Mouse (Mus musculus) gastrocnemius, postnatal 25 days (tissue): Measurements from ENCODE around the gene Lbx2. TPM values are rescaled to one million over a fixed set of nuclear protein-coding genes. Genes with fewer than 3 reads are reported as not detected.
A peak's percentile ranks its signal among the peaks of the same experiment; 100 is the strongest.

ENCODE experiments used
- DNase-seq: peaks from one replicate; pipeline ENCODE4 v3.0.0; 2022
- long read RNA-seq, 2 experiments: library from polyadenylated mRNA; stranded (forward); transcript quantifications; one replicate each; pipeline ENCODE4 v2.0.0; 2021
- total RNA-seq, 2 experiments: library from RNA; stranded (reverse); gene quantifications; 1 replicate in 1 of 2; 2 replicates in 1 of 2; pipeline ENCODE4 v1.2.3; 2021

Gene Lbx2
- total RNA-seq: not detected
- long read RNA-seq, experiment 1, partial matches to known transcripts: 0 of 1 reads
- long read RNA-seq, experiment 1, other reads (novel, unspliced or antisense): 0 of 1 reads
- long read RNA-seq, experiment 2: 0 reads

DNA sequence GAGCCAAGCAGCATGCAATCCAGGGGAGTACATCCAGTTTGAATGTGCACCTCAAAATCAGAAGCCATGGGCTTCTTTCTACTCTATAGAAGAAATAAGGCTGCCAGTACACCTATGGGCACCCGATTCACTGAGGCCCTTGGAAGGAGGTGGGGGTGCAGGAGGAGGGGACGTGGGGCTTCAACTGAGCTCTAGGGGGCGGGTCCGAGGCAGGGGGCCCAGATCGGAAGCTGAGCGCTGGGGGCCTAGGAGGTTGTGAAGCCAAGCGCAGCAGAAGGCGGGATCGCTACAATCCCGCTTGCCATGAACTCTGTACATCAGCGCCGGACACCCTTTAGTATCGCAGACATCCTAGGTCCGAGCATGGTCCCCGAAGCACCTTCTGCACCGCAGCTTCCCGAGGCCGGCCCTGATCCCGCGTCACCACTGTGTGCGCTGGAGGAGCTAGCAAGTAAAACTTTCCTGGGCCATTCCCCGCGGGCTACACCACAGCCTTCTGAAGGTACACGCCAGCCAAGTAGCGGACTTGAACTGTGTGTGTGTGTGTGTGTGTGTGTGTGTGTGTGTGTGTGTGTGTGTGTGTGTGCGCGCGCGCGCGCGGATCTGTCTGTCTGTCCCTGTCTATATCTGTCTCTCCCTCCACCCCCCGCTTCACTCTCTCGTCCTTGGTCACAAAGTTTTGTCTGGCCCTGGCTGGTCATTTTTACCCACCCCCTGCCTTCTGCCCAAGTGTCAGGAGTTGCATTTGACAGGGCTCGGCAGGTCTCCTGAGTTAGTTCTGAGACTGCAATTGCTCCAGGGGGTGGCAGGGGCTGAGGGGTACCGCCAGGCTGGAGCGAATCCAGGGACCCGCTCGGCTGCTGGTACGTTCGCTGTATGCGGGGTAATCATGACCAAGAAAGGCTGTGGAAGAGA is at the start of gene Lbx2:
Gene Lbx2, plus strand, starts transcription at position 247 of the 915 bp plus-strand sequence.
- no peak for DNase-seq

DNA sequence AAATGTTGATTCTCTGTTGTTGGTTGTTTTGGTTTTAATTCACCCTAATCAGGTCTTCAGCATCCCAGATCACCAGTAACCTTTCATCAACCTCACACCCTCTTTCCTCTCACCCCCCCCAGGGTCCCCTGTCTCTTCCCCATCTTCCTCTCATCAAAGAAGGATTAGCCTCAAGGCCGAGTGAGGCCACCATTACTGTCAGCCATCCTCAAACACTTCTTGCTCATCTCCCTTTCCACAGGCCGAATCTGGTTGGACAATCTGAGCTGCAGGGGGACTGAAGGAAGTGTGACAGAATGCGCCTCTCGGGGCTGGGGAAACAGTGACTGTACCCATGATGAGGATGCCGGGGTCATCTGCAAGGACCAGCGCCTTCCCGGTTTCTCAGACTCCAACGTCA is 49.0 kb upstream of the Lbx2 start:
- DNase-seq: no peak

DNA sequence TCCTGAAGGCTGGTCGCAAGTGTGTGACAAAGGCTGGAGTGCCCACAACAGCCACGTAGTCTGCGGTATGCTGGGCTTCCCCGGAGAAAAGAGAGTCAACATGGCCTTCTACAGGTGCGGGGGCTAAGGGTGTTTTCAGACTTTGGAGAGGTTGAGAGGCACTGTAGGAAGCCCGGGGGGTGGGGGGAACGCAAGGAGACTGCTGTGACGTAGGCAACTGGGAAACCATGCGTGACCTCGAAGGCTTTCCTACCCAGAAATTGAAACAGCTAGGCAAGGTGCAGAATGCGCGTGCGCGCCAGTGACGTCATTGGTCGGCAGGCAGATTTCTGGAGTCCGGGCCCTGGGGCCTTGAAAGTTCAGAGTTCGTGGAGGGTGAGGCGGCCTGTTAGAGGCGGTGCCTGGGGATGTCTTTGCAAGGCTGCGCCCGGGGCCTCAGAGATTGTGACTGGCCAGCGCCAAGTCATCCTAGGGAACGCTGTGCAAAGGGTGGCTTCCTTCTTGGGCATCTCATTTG is 47.6 kb upstream of the Lbx2 start:
- peak; percentile 87 for DNase-seq

DNA sequence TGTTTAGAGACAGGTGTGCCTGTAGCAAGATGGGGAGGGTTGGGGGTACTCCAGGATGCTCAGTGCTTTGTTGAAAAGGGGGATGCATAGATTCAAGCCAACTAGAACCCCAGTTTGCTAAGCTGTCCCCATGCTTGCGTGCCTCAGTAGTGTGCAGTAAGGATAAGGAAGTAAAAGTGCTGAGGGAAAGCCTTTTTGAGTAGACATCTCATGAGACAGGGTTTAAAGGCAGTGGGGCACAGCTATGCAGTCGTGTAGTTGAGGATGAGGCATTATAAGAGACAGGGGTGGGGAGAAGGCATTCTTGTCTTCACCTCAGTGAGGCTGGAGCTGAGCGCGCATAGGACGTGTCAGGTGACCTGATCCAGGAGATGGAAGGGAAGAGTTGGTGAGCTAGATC is 45.6 kb upstream of the Lbx2 start:
- no peak for DNase-seq

DNA sequence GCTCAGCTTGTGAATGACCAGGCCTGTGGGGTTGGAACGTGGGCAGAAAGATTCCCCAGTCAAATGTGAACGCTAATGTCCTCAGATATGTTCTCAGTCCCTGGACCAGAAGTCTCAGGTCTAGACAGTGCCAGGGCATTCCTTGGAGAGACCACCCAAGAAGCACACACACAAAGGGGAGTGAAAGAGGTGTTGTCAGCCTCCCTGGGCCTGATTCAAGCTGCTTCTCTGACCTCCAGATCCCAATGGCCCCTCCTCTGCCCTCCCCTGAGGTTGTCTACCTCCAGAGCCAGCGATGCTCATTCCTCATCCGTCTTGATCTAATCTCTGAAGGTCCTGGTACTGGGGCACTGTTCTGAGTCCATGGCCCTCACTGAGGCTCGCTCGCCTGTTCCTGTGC is 42.6 kb upstream of the Lbx2 start:
- no peak for DNase-seq

DNA sequence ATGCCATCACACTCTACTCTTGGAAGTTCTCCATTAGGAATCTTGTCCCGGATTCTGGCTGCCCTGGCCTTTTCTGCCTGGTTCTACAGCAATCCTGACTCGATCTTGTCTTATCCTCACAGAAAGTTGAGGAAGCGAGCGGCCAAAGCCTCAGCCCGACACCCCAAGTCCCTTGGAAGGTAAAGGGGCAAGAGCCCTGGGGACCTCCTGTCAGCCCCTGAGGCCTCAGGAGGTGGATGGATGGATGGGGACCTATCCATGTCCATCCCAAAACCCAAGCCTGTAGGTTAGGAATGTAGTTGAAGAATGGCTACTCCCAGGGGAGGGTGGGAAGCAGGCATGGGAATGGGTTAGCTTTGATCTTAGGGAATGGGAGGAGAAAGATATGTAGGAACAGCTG is 42.2 kb upstream of the Lbx2 start:
- DNase-seq: no peak

DNA sequence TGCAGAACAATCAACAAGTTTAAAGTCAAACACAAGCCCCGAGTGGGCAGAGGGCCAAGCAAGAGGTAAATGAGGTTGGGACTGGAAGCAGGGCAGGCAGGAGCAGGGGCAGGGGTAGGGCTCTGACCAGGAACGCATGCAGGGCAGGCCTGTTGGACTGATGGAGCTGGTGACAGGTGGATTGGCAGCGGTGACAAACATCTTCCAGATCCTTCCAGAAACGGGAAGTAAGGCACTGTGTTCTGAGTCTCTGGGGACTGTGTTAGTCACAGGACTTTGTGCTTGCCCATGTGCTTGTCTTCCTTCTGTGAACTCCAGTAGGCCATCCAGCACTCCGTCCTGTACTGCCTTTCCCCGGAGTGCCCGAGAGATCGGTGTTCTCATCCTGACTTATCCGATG is 41.4 kb upstream of the Lbx2 start:
- no peak for DNase-seq

DNA sequence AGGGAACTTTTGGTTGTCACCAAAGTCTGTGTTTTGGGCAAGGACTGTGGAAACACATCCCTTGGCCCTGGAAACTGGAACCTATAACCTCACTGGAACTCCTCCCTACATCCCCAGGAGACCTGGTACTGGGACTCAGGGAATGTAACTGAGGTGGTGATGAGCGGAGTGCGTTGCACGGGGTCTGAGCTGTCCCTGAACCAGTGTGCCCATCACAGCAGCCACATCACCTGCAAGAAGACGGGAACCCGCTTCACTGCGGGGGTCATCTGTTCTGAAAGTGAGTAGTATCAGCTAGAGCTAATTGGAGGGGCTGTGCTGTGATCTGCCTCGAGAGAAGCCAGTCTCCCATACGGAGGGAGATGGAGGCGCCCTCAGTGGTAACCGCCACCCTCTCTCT is 36.8 kb upstream of the Lbx2 start:
- no peak for DNase-seq

DNA sequence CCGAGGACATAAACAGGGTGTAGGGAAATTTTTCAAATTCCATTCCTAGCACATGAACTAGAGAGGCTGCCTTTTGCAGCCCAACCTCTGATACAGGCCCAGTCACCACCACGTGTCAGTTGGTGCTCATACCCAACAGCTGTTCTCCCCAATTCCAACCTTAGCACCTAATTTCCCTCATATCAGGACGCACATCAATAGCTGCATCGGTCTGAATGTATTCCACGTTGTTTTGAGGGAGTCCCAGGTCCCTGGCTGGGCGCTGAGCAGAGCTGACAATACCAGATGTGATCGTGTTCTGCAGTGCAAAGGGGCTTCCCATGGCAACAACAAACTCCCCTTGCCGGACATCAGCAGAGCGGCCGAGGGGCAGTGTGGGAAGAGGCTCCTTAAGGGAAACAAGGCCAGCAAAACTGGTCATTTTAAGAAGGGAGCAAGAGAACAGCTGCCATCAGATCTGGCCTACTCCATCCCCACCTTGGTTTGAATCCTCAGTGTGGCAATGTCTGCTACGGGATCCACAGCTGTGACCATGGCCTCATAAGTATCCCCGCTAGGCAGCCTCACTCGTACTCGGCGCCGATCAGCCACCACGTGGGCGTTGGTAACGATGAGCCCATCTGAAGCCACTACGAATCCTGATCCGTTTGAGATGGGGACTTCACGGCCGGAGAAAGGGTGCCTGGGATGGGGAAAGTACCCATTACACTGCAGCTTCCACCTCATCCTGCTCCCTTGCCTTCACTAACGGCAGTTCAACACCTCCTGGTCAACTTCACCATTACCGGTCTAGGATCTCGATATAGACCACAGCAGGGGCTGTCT is 32.8 kb upstream of the Lbx2 start:
- no peak for DNase-seq

DNA sequence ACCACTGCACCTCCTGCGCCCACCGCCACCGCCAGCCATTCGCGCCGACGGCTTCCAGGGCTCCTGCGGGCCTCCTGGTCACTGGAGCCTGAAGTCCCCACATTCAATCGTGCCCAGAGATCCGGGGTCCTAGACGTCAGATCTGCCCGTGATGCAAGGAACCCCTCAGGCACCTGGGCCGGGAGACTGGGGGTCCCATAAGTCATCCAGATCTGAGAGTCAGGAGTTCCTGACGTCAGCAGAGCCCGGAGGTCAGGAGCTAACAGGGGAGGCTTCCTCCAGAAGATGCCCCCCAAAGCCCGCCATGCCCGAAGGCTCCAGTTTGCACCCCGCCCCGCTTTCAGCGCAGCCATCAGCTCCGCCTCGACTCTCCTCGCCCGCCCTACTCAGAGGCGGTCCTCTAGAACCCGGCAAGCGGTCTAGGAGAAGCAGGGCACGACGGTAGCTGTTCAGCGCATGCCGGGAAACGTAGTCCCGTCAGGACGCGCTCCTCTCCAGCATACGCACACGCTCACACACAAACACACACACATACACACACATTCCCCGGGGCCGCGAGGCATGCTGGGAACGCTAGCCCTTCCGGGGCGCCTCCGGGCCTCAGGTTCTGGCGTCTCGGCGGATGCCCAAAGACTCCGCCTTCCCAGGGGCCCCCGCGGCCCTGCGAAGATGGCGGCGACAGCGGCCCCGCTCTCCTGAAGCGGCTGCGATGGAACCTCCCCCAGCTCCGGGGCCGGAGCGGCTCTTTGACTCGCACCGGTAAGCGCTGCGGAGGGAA is 31.9 kb upstream of the Lbx2 start, which contains the start of gene Aup1:
Gene Aup1, plus strand, starts transcription at position 448 of the 778 bp plus-strand sequence.
- peak; percentile 97 for DNase-seq

DNA sequence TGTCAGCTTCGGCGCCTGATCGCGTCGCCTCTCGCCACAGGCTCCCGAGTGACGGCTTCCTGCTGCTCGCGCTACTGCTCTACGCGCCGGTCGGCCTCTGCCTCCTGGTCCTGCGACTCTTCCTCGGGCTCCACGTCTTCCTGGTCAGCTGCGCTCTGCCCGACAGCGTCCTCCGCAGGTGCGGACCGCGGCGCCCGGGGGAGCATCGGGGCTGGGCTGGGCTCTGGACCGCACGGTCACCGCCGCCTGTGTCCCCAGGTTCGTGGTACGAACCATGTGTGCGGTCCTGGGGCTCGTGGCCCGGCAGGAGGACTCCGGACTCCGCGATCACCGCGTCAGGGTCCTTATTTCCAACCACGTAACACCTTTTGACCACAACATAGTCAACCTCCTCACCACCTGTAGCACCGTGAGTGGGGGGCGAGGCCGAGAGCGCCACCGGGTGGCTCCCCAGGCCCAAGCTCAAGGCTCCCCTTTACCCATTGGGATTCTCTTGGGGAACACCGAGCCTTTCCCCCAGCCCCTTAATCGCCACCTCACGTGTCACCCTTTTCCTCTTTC is 31.2 kb upstream of the Lbx2 start, which contains the start of gene Htra2:
Gene Htra2, minus strand, starts transcription at position 403 of the 561 bp plus-strand sequence.
- DNase-seq: no peak

DNA sequence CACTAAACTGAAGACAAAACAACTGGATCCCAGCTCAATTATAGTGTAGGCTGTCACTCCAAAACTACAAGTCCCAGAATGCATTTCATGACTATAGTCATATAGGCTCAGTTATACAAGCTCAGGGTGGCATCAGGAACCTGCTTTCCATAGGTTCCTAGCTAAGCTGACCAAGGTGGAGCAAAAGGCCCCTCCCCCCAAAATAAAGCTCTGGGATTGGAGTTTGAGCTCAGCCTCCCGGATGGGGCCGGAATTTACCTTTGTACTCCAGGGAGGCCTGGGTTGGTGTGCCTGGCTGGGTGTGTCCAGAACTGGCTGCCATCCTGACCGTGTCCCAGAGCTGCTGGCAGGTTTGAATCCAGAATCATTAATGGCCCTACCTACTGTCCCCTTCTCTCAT is 28.4 kb upstream of the Lbx2 start, which contains the start of gene Dqx1:
Gene Dqx1, plus strand, starts transcription at position 55 of the 400 bp plus-strand sequence.
- DNase-seq: no peak

DNA sequence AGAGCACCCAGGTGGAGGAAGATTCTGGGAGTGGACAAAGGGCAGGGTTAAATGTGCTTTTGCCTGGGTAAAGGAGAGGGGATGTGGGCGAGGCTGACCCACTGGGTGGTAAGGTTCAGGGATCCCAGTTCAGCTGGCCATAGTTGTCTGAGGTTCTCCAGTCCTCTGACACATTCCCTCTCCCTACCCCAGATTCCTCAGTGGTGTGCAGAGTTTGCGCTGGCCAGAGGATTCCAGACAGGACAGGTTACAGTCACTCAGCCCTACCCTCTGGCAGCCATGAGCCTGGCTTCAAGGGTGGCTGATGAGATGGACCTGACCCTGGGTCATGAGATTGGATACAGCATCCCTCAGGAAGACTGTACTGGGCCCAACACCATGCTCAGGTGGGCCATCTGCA is 27.4 kb upstream of the Lbx2 start:
- DNase-seq: no peak

DNA sequence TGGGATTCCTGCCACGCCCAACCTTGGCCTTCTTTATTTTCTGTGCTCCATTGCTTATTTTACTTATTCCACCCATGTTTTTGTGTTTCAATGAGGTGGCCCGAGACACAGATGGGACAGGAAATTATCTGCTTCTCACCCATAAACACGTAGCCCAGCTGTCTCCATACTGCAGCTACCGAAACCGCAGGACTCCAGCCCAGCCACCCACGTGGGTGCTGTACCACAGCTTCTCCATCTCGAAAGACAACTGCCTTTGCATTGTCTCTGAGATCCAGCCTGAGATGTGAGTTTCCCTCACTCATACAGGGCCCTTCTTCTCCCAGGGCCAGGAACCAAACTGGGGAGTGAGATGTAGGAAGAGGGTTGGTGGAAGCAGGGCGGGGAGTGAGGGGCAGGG is 20.2 kb upstream of the Lbx2 start:
- no peak for DNase-seq

DNA sequence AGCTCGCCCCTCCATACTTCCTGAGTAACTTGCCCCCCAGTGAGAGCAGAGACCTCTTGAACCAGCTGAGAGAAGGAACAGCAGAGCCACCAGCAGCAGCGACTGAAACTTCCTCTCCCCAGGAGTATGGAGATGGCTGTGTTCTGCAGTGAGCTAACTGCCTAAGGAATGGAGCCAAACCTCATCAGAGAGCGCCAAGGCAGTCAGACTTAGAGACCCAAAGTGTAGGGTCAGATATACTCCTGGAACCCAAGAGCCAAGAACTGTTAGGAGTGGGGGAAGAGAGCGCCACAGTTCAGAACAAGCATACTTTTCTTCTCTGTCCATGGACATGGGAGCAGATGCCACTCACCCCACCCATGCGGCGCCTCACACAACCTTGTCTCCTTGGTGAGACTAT is 19.7 kb upstream of the Lbx2 start:
- DNase-seq: no peak

DNA sequence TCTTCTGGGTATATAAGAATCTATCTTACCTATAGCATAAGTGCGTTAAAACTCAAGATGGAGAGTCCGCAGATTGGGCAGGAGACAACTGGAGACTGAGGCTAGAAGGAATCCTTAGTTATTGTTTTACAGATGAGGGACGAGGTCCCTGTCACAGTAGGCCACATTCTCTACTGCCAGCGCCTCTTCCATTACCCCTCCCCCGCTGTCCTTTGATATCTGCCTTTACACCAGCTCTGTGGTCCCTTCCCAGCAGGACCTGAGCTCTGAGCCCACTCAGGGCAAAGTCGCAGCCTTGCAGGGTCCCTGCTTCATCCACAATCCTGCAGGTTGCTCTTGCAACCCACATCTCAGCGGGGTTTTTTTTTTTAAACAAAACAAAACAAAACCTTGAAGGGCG is 17.9 kb upstream of the Lbx2 start:
- no peak for DNase-seq

DNA sequence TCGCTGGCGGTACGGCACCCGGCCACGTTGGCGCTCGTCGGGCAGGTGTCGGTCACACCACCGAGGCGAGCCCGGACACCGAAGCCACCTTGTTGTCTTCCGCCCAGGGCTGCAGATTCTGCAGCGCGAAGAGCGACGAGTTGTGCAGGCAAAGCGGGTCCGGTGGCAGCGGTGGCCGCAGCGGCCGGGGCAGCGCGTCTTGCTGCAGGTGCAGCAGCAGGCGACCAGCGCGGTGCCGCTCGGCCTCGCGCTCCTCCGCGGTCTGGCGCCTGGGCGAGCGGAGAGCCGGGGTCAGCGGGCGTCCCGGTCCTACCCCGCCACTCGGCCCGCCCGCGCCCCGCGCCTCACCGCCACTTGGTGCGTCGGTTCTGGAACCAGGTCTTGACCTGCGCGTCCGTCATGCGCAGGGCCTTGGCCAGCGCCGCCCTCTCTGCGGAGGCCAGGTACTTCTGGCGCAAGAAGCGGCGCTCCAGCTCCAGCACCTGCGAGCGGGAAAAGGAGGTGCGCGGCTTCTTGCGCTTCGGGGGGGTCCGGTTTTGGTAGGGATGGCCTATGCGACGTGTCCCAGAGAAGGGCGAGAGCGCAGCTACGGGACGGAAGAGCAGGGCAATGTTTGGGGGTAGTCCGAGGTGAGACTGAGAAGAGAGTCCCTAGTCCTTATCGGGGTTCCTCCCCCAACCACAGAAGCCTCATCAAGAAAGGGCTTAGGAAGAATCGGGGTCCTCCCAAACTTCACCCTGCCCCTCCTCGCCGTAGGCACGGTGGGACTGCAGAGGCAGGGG is 17.3 kb upstream of the Lbx2 start:
- DNase-seq: no peak

DNA sequence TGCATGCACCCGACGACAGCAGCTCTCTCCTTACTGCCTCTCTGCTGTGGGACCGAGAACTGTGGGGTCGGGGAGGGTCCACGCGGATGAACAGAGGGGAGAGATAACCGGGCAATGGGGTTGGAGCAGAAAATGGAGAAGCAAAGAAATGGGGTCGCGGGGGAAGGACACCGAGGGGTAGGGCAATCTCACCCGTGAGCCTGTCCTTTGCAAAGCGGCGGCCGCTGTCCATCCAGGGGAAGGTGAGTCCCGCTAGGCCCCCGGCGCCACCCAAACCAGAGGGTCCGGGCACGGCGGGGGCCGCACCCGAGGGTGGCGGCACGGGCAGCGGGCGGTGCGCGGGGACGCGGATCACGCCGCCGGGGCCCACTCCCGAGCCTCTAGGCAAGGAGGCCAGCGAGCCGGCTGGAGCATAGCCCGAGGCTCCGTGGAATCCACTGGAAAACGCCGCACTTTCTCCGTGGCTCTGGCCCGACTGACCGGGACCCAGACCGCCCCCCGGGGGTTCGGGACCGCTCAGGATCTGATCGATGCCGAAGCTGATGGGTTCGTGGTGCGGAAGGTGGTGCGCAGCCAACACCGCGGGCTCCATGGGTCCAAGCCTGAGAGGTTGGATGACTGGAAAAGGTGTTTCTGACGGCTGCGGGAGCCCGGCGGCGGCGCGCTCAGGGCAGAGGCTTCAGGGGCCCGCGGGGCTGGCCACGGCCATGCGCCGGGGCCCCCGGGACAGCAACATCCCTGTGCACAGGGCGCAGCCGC is 16.5 kb upstream of the Lbx2 start:
- DNase-seq: no peak

DNA sequence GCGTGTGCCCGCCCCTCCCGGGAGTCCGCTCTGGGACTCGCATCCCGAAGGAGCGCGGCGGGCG is 16.1 kb upstream of the Lbx2 start, which contains the start of gene Tlx2:
Gene Tlx2, minus strand, starts transcription at position 47 of the 64 bp plus-strand sequence.
- no peak for DNase-seq
